Mouse (Mus musculus) kidney, postnatal 36 days (tissue): Measurements from ENCODE around the gene Krtap4-2.
"Not testable (repeated sequence)": the region's sequence is repeated elsewhere in the genome, so short reads cannot be mapped to it uniquely, and the experiment has no call there.

Experiments used
- DNase-seq, 2 experiments: peaks; one replicate each; pipeline ENCODE4 v3.0.0; 2021 to 2022; ENCODE audit warnings: mixed read lengths in 2 of 2

Gene Krtap4-2

DNA sequence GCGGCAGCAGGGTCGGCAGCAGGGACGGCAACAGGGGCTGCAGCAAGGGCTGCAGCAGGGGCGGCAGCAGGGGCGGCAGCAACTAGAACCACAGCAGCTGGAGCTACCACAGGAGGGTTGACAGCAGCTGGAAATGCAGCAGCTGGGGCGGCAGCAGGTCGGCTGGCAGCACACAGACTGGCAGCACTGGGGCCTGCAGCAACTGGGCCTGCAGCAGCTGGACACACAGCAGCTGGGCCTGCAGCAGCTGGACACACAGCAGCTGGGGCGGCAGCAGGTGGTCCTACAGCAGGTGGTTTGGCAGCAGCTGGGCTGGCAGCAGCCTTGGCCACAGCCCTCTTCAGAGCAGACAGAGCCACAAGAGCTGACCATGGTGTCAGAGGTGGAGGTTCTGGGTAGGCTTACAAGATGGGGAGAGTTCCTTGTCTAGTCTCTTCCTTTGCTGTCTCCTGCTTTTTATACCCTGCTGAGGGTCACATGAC is at the start of gene Krtap4-2:
Krtap4-2 (minus strand) TSS at position 432 of the 482 bp plus-strand sequence.
- no peak for DNase-seq

DNA sequence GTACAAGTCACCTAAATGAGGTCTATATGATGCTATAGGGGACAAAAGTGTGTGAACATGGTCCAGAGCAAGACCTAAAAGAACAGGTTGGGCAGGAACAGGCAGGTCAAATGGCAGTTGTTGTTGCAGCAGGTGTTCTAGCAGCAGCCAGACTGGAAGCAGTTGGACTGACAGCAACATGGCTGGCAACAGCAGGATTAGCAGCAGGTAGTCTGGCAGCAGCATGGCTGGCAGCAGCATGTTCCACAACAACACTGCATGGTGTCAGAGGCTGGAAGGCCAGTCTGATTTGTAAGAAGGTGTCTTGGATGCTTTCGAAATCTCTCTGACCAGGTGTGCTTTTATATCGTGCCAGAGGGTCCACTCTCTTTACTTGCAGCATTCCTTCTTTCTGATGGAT is 48.6 kb upstream of the Krtap4-2 start:
- no peak for DNase-seq

DNA sequence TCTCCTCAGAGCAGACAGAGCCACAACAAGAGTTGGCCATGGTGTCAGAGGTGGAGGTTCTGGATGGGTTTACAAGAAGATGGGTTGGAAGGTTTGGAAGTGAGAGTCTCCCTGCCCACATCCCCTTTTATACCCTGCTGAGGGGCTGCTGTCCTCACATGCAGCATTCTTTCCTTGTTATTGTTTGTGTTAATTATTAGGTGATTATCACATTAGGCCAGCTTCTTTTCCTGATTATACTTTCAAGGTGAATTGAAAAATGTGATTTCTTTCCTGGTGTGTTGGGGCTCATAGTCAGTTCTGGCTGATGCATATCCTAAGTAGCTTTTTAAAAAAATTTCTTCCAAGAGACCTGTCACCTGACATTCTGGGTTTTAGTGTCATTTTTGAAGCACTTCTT is 31.0 kb upstream of the Krtap4-2 start, which contains the start of gene Krtap4-6:
Krtap4-6 (minus strand) TSS at position 101 of the 400 bp plus-strand sequence.
- no peak for DNase-seq

DNA sequence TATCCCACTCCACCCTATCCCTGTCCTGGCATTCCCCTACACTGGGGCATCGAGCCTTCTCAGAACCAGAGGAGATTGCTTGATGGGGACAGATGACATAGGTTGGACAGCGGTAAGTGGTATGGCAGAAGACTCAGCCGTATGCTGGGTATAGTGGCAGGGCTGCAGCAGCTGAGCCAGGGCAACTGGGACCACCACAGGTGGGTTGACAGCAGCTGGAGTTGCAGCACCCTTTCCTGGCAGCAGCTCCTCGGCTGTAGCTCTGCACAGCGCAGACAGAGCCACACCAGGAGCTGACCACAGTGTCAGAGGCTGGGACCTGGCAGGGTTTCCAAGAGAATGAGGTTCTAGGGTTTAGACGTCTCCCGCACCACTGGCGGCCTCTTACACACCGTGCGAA is 27.9 kb upstream of the Krtap4-2 start:
- DNase-seq = no peak

DNA sequence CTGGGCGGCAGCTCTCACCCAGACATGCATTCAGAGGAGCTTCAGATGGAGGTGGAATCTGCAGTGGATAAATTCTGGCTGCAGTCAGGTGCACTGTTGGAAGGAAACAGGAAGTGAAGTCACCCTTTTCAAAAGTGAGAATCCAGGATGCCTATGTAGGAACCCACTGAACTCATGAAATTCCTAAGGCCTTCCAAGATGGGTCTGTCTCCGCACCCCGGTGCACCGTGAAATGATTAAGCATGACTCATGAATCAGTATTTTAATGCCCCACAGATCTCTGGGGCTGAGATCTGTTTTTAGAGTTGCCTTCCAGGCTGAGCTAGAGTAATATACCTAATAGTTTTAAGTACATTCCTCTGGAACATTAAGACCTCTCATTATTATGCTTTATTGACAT is 24.4 kb upstream of the Krtap4-2 start:
- no peak for DNase-seq

DNA sequence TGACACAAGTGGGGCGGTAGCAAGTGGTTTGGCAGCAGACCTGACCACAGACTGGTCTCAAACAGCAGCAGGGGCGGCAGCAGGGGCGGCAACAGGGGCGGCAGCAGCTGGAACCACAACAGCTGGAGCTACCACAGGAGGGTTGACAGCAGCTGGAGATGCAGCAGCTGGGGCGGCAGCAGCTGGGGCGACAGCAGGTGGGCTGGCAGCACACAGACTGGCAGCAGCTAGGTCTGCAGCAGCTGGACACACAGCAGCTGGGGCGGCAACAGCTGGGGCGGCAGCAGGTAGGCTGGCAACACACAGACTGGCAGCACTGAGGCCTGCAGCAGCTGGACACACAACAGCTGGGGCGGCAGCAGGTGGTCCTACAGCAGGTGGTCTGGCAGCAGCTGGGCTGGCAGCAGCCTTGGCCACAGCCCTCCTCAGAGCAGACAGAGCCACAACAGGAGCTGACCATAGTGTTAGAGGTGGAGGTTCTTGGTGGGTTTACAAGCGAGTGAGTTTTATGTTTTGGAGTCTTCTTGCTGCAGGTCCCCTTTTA is 23.7 kb upstream of the Krtap4-2 start, which contains the start of gene Gm11563:
Gm11563 (minus strand) TSS at position 494 of the 544 bp plus-strand sequence.
- not testable (repeated sequence) for DNase-seq

DNA sequence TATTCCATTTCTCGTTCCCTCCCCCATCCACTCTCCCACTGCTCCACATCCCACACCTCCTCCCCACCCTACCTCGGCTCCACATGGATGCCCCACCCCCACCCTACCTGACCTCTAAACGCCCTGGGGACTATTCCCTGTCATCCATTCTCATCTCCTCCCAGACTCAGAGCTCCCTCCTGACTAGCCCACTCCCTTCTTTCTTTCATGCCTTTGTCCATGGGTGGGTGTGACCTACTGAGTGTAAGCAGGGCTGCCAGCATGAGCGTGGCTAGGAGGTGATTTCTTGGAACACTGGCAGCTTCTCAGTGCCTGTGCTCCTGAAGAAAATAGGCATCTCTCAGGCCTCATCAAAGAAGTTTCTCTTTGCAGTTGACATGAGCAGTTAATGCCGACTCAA is 22.2 kb upstream of the Krtap4-2 start:
- DNase-seq = no peak

DNA sequence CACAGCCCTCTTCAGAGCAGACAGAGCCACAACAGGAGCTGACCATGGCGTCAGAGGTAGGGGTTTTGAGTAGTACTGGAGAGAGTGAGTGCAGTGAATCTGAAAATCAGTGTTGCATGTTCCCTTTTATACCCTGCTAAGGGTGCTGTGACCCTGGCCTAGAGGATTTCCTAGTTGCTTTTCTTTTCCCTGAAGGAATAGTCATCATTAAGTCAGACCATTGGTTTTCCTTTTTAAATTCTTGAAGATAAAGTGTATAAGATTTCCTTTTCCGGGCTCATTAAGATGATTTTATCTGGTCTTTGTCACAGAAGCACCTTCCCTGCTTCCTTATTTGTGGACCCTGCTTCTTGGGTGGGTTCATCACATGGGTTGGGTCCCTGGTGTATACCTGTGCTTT is 15.3 kb upstream of the Krtap4-2 start, which contains the start of gene Gm11555:
Gm11555 (minus strand) TSS at position 101 of the 400 bp plus-strand sequence.
- DNase-seq = no peak

DNA sequence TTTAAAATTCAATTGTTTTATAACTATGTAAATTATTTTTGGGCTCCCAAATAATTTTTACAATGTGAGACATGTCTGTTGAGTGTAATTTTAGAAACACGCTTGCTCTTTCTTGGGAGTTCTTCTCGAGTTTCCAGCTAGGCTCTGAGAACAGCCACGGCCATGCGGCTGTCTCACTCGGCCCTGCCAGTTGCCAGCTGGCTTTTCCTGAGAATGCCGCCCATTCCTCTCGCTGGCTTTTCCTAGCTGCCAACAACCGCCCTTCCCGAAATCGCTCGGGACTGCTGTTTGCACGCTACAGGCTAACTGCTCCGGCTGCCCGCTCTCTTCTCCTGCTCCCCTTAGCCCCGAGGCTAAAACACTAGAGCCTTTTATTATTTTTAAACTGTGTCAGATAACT is 11.6 kb upstream of the Krtap4-2 start:
- no peak for DNase-seq

DNA sequence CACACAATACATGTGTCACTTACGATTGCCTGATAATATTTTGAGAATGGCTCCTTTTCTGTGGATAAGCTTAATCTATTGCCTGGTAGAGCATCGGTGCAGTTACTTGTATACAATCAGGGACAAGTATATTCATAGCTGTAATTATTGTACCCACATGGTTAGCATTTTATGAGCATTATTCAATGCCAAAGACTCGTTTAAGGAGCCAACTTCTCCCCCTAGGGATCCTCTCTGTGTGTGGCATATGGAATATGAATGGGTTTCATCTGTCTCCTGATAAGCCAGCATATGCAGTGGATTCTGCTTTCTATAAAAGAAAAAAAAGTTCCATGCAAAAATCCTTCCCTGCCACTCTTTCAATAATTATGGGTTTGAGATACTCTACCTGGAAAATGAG is 9.5 kb upstream of the Krtap4-2 start:
- DNase-seq = no peak

DNA sequence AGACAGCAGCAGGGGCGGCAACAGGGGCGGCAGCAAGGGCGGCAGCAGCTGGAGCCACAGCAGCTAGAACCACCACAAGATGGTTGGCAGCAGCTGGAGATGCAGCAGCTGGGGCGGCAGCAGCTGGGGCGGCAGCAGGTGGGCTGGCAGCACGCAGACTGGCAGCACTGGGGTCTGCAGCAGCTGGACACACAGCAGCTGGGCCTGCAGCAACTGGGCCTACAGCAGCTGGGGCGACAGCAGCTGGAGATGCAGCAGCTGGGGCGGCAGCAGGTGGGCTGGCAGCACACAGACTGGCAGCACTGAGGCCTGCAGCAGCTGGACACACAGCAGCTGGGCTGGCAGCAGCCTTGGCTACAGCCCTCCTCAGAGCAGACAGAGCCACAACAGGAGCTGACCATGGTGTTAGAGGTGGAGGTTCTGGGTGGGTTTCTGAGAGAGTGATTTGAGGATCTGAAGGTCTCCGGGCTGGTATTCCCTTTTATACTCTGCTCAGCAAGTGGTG is 8.8 kb upstream of the Krtap4-2 start, which contains the start of gene Krtap4-7:
Krtap4-7 (minus strand) TSS at position 455 of the 505 bp plus-strand sequence.
- not testable (repeated sequence) for DNase-seq

DNA sequence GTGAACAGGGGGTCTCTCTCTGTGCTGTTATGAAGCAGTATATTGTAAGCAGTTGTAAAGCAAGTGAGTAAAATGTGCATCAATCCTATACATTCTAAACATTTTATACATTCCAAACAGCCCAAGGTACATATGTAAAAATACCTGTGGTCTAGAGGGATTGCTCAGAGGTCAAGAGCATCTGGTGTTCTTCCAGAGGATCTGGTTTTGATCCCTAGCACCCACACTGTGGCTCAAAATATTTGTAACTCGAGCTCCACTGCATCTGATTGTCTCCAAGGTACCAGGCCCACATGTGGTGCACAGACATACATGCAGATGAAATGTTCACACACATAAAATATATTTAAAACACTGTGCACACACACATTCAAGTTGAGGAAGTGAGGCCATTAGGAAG is 6.0 kb upstream of the Krtap4-2 start:
- no peak for DNase-seq

DNA sequence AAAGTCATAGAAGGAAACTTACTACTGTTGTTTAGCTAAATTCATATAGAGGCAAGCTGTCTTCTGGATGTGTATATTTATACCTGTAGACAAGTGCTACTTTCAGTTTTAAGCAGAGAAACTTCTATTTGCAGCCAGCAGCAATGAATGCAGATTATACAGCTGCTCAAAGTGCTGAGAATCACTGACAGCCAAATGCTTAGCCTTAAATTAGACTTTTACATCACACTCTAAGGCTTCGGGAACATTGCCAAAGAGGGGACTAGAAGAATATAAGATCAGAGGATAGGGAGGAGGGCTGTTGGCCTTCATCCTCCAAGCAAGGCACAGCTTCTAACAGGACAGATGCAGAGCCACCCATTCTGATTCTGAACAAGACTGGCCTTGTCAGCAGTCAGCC is 2.2 kb upstream of the Krtap4-2 start:
- DNase-seq = no peak

DNA sequence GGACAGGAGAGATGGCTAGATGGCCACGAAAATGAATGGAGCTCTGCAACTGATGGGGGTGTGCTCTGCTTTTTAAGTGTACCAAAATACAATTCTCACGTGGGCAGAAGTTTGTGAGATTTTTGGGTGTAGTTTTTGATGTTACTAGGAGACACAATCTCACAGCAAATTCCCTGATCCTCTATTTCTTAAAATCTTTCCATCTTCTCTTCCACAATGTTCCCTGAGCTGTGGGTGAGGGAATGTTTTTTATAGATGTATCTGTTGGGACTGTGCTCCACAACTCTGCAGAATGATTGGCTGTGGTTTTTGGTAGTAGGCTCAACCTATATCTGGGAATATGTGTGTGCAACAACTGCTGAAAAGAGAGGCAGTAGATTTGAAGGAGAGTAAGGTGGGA is 1.6 kb downstream of the Krtap4-2 start:
- no peak for DNase-seq

DNA sequence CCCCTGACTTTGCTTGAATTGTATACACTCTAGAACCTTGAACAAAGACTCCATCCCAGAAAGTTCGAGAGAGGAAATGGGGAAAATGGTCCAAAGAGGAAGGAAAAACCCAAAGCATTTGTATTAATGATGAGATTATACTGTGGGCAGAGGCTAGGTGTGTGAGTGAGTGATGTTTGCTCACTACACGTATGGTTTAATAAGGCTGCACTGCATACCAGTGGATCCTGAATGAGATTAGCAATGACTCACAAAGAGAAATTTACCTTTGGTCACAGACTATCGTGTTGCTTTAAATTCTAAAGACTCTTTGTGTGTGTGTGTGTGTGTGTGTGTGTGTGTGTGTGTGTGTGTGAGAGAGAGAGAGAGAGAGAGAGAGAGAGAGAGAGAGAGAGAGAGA is 4.0 kb downstream of the Krtap4-2 start:
- no peak for DNase-seq

DNA sequence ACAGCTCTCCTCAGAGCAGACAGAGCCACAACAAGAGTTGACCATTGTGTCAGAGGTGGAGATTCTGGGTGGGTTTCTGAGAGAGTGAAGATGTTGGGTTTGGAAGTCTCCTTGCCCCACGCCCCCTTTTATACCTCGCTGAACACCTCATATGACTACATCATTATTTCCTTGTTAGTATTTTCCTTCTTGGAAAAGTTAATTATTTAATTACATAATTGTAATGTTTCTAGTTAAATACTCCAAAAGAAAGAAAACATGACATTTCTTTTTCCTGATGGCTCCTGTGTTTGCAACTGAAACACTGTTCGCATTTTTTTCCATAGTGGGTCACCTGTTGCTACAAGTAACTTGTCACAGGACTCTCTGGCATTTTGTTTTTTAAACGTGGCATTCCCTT is 6.7 kb downstream of the Krtap4-2 start, which contains the start of gene Krtap4-1:
Krtap4-1 (minus strand) TSS at position 101 of the 400 bp plus-strand sequence.
- DNase-seq = no peak

DNA sequence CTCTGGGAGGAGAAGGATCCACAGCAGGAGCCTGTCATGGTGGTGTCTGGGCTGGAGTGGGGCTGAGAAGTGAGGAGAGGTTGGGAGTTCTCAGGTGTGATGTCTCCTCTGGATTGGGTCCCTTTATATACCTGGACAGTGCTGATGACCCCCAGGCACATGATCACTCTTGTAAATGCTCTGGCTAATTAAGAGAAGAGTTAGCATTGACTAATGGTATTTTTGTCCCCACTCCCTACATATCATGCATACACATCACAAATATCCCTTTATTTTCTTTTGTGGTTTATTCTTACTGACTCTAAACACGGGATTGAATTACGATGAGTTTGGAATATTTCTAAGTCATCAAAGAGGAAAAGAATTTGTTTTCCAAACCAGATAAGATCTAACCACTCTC is 14.5 kb downstream of the Krtap4-2 start, which contains the start of gene Gm11562:
Gm11562 (minus strand) TSS at position 101 of the 400 bp plus-strand sequence.
- no peak for DNase-seq

DNA sequence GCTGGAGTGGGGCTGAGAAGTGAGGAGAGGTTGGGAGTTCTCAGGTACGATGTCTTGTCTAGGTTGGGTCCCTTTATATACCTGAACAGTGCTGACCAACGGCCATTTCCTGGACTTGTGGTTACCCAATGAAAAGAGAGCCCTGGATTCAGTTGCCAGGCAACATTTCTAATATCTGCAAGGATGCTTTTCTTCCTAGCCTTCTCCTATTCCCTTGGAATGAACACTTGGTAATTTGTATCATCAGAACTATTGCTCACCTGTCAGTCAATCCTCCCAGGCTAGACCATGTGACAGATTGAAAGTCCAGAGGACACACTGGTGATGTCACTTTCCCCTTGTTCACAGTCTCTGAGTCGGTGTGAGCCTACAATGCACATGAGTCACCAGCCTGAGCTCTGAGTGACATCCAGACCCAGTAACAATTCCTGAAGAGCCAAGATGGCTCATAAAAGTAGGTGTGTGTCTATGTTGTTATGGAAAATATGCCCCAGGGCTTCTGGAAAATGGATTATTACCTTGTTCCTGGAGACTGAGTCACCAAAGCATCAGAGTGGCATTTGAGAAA is 20.0 kb downstream of the Krtap4-2 start, which contains the start of gene Krtap2-4:
Krtap2-4 (minus strand) TSS at position 51 of the 568 bp plus-strand sequence.
- no peak for DNase-seq

DNA sequence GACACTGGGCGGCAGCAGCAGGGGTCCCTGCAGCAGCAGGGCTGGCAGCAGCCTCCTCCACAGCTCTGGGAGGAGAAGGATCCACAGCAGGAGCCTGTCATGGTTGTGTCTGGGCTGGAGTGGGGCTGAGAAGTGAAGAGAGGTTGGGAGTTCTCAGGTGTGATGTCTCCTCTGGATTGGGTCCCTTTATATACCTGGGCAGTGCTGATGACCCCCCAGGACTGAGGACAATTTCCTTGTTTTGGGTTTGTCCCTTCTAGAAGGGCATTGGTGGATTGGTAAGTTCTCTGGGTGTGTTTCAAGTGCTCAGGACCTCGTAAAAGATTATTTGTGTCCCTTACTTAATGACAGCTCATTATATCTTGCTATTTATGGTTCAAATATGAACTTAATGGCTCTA is 24.8 kb downstream of the Krtap4-2 start, which contains the start of gene Gm11937:
Gm11937 (minus strand) TSS at position 101 of the 400 bp plus-strand sequence.
- DNase-seq = not testable (repeated sequence)

DNA sequence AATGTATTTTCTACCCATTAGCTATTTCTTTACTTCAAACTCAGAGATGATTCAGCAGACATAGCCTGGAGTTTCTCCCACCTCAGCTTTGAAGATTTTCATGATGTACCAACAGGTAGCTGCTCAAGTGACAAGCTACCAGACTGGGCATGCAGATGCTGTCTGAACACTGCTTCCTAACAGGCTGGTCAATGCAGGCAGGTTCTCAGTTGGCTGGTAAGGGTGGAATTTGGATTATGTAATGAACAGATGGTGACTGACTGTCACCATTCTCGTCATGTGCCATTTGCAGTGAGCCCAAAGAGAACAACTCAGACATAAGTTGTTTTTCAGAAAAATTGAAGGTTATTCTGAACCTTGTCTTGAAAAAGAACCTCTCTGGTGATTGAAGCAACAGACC is 25.8 kb downstream of the Krtap4-2 start:
- DNase-seq = no peak

DNA sequence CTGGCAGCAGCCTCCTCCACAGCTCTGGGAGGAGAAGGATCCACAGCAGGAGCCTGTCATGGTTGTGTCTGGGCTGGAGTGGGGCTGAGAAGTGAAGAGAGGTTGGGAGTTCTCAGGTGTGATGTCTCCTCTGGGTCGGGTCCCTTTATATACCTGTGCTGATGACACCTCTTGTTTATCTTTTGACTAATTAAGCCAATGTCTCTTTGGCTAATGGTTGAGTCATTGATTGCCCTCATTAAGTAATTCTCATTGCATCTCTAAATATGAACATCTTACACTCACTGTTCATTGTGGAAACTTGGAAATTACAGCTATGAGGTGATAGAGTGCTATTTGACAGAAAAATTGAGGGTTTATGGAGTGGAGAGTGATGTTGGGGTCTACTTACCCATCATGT is 31.7 kb downstream of the Krtap4-2 start, which contains the start of gene Gm11938:
Gm11938 (minus strand) TSS at position 101 of the 400 bp plus-strand sequence.
- not testable (repeated sequence) for DNase-seq

DNA sequence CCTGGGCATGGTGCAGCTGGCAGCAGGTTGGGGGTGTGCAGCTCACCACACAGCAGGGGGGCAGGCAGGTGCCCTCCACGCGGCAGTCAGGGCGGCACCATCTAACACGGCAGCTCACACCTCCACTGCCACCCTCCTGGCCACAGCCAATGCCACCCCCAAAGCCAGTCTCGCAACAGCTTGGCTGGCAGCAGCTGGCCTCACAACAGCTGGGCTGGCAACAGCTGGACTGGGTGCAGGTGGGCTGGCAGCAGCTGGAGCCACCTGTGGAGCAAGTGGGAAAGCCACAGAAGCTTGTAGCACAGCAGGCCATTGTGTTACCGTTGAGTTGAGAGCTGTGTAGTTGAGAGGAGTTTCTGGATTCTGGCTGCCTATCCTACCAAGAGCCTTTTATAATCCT is 37.1 kb downstream of the Krtap4-2 start, which contains the start of gene Krtap9-3:
Krtap9-3 (minus strand) TSS at position 364 of the 400 bp plus-strand sequence.
- not testable (repeated sequence) for DNase-seq

DNA sequence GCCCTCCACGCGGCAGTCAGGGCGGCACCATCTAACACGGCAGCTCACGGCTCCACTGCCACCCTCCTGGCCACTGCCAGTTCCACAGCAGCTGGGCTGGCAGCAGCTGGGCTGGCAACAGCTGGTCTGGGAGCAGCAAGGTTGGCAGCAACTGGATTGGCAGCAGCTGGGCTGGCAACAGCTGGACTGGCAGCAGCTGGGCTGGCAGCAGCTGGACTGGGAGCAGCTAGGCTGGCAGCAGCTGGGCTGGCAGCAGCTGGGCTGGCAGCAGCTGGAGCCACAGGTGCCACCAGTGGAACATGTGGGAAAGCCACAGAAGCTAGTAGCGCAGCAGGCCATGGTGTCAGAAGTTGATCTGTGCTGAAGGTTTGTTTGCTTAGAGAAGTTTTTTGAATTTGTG is 43.9 kb downstream of the Krtap4-2 start, which contains the start of gene Krtap1-3:
Krtap1-3 (minus strand) TSS at position 359 of the 400 bp plus-strand sequence.
- no peak for DNase-seq
